Mouse (Mus musculus): Measurements from ENCODE around the gene Shoc2. TPM values are rescaled to one million over a fixed set of nuclear protein-coding genes. Genes with fewer than 3 reads are reported as not detected.
"Not testable (repeated sequence)": the region's sequence is repeated elsewhere in the genome, so short reads cannot be mapped to it uniquely, and the experiment has no call there.

Shoc2 gene
- polyA plus RNA-seq, 1 experiment from 2014 or later = 56.3 TPM

DNA sequence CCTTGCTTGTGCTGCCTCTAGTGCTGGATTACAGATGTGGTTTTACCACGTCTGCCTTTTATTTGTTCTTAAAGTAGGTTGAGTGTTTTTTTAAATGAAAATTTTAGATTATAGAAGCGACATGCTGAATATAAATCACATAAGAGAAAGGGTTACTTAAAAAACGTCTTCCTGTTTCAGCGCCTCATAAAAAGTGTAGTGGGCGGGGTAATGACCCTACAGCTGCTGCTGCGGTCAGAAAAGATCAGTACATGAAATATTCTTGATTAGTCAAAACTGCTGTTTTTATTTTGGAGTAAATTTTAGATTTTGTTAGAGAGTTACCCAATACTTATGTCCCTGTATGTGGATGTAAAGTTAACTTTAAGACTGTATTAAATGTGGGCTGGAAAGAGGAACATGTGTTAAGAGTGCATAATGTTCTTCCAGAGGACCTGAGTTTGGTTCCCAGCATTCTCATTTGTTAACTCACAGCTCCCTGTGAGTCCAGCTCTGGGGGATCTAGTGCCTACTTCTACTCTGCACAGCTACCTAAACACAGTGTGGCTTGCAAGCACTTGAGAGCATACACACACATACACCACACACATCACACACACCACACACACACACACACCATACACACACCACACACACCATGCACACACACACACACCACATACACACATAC is 37.9 kb upstream of the Shoc2 start:
- DNase-seq (ENCODE audit: low spot score) = no peak
- H3K4me3 ChIP-seq = no peak overlapping the region
- H3K36me3 ChIP-seq = peaks cover 21% of the 10 kb centered on the region
- no peak overlapping the region for H3K27ac ChIP-seq
- H3K4me1 ChIP-seq (replicated peaks) = peaks cover 29% of the 10 kb centered on the region
- WGBS = 77% methylated on average over 6 of the region's 6 CpGs
- H3K27me3 ChIP-seq (ENCODE audit: insufficient read depth, poor library complexity, severe bottlenecking) = no peaks in the 10 kb centered on the region
- H3K9me3 ChIP-seq = no peaks in the 10 kb centered on the region

DNA sequence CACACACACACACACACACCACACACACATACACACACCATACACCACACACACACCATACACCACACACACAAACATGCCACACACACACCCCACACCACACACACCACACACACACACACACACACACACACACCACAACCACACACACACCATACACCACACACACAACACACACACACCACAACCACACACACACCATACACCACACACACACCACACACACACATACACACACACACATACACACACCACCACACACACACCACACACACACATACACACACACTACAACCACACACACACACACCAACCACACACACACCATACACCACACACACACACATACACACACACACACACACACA is 37.4 kb upstream of the Shoc2 start:
- Histone ChIP-seq H3K4me1 (replicated peaks) (peaks cover 29% of the 10 kb centered on the region), H3K36me3 (peaks cover 26% of the 10 kb centered on the region)
- not testable (repeated sequence) for H3K27me3 ChIP-seq (ENCODE audit: insufficient read depth, poor library complexity, severe bottlenecking); DNase-seq (ENCODE audit: low spot score); H3K27ac ChIP-seq; H3K4me3 ChIP-seq; H3K9me3 ChIP-seq

DNA sequence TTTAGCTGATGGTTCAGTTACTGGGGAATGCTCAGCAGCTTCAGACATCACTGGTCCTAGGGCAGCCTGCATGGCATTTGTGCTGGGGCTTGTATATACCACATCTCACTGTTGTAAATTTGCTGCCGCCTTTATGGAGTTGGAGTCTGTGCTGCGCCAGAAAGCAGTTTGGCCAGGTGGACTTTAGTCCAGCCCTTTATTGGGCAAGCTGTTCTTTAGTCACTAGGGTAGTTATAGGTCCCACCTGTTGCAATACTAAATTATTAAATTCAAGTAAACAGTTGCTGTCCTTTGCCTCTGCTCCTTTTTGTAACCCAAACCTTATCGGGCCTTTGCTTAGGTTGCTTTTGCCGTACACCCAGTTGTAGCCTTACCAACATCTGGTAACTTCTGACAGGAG is 29.2 kb upstream of the Shoc2 start:
- H3K36me3 ChIP-seq = peaks cover 86% of the 10 kb centered on the region

DNA sequence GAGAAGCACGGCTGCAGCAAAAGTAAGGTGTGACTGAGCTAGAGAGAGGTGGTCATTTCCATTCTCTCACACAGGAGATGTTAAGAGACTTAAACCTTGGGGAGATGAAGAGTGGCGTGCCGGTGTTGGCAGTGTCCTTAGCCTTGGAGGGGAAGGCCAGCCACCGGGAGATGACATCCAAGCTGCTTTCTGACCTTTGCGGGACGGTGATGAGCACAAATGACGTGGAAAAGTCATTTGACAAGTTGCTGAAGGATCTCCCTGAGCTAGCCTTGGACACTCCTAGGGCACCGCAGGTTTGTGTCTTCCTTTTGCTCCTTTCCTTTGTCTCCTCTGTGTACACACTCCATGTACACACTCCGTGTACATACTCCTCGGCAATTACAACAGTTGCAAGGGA is 24.6 kb upstream of the Shoc2 start:
- Histone ChIP-seq H3K27ac (no peak overlapping the region), H3K27me3 (ENCODE audit: insufficient read depth, poor library complexity, severe bottlenecking) (no peaks in the 10 kb centered on the region), H3K9me3 (peaks cover 2% of the 10 kb centered on the region; the same call in 1 of the 2 replicates), H3K4me1 (replicated peaks) (no peaks in the 10 kb centered on the region), H3K4me3 (no peak overlapping the region), H3K36me3 (peaks cover 74% of the 10 kb centered on the region)
- 94% methylated on average over 10 of the region's 10 CpGs for WGBS
- no peak for DNase-seq (ENCODE audit: low spot score)

More for the DNA sequence above, 29.2 kb upstream of the Shoc2 start:
- Histone ChIP-seq H3K9me3 (no peaks in the 10 kb centered on the region), H3K27me3 (ENCODE audit: insufficient read depth, poor library complexity, severe bottlenecking) (no peaks in the 10 kb centered on the region), H3K27ac (no peak overlapping the region), H3K4me1 (replicated peaks) (no peaks in the 10 kb centered on the region), H3K4me3 (no peak overlapping the region)
- WGBS = 94% methylated on average over 4 of the region's 4 CpGs
- DNase-seq (ENCODE audit: low spot score) = no peak

DNA sequence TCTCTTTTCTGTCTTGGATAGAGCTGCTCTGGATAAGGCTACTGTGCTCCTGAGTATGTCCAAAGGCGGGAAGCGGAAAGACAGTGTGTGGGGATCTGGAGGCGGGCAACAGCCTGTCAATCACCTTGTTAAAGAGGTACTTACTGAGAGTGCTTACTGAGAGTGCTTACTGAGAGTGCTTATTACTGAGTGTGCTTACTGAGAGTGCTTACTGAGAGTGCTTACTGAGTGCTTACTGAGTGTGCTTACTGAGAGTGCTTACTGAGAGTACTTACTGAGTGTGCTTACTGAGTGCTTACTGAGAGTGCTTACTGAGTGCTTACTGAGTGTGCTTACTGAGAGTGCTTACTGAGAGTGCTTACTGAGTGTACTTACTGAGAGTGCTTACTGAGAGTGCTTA is 22.1 kb upstream of the Shoc2 start:
- peaks cover 71% of the 10 kb centered on the region for H3K36me3 ChIP-seq
- not testable (repeated sequence) for H3K4me1 ChIP-seq (replicated peaks); H3K27ac ChIP-seq; DNase-seq (ENCODE audit: low spot score); H3K9me3 ChIP-seq; H3K4me3 ChIP-seq; H3K27me3 ChIP-seq (ENCODE audit: insufficient read depth, poor library complexity, severe bottlenecking)
- 87% methylated on average over 3 of the region's 3 CpGs for WGBS

DNA sequence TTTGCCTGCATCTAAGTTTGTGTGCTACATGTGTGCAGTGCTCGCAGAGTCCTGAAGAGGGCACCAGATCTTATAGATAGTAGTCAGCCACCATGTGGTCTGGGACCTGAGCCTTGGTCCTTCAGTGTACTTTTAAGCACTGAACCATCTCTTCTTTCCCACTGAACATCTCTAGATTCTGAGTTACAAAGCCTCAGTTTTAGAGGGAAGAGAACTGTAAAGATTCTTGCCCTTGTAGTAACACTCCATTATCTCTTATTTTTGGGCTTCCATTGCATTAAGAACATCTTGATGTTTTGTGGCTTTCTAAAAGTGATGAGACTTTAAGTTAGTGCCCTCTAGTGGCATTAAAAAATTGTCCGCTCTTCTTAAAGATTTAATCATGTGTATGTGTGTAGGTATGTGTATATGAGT is 18.8 kb upstream of the Shoc2 start:
- Histone ChIP-seq H3K36me3 (peaks cover 54% of the 10 kb centered on the region), H3K27me3 (ENCODE audit: insufficient read depth, poor library complexity, severe bottlenecking) (no peaks in the 10 kb centered on the region), H3K9me3 (peaks cover 2% of the 10 kb centered on the region; the same call in 1 of the 2 replicates), H3K4me3 (no peak overlapping the region), H3K27ac (no peak overlapping the region), H3K4me1 (replicated peaks) (no peaks in the 10 kb centered on the region)
- WGBS = 90% methylated on average over 2 of the region's 2 CpGs
- DNase-seq (ENCODE audit: low spot score) = no peak

DNA sequence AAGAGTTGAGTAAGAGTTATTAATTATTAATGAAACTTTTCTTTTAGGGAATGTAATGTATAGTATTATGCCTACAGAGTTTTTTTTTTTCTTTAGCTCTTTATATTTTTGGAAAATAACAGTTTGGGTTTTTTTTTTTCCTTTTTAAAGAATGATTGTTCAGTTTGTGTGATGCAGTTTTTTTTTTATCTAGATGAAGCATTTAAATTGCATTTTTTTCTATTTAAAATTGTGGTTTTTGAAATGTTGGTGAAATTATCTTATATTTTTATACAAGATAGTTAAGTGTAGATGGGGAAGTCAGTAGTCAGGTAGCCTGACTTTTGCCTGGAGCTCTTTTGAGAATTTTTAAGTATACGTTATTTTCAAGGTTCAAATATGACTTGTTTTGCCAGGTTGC is 17.4 kb upstream of the Shoc2 start:
- Histone ChIP-seq H3K27ac (no peak overlapping the region), H3K36me3 (peaks cover 64% of the 10 kb centered on the region), H3K4me1 (replicated peaks) (no peaks in the 10 kb centered on the region), H3K4me3 (no peak overlapping the region), H3K27me3 (ENCODE audit: insufficient read depth, poor library complexity, severe bottlenecking) (no peaks in the 10 kb centered on the region), H3K9me3 (peaks cover 2% of the 10 kb centered on the region; the same call in 1 of the 2 replicates)
- 96% methylated on average over 1 of the region's 1 CpGs for WGBS
- no peak for DNase-seq (ENCODE audit: low spot score)

DNA sequence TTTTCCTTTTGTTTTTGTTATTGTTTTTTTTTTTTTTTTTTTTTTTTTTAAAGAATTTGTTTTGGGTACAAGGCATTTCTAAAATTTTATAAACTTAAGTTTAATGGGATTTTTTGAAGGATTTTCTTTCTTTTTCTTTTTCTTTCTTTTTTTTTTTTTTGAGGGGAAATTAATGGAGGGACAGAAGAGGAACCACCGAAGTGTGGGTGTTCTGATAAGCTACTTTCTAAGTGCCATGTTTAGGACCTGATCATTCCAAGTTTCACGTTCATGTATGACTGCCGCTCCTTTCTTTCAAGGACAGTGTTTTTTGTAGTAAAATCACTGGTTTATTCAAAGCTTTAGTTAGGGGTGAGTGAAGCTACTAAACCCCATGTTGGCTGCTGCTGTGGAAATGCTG is 14.9 kb upstream of the Shoc2 start:
- Histone ChIP-seq H3K27me3 (ENCODE audit: insufficient read depth, poor library complexity, severe bottlenecking) (no peaks in the 10 kb centered on the region), H3K4me1 (replicated peaks) (no peaks in the 10 kb centered on the region), H3K4me3 (no peak overlapping the region), H3K9me3 (peaks cover under 1% of the 10 kb centered on the region; the same call in 1 of the 2 replicates), H3K27ac (no peak overlapping the region), H3K36me3 (peaks cover 64% of the 10 kb centered on the region)
- 92% methylated on average over 3 of the region's 3 CpGs for WGBS
- no peak for DNase-seq (ENCODE audit: low spot score)

DNA sequence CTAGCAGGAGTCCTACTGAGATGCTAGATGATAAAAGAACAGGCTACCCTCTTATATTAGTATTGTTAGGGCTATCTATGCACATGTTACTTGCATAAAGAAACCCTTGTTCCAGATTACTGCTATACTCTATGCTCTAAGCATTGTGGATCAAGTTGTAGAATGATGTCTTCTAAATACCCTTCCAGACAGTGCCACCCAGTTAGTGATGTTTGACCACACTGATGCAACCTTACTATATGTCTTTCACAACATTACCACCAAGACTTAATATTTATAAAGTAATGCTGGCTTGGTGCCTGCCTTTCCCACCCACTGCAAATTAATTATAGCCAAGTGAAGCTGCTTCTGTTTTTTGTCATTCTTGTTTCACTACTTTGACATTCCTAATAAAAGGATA is 11.1 kb upstream of the Shoc2 start:
- H3K4me3 ChIP-seq = no peak overlapping the region
- no peak overlapping the region for H3K27ac ChIP-seq
- H3K4me1 ChIP-seq (replicated peaks) = no peaks in the 10 kb centered on the region
- DNase-seq (ENCODE audit: low spot score) = no peak
- no peaks in the 10 kb centered on the region for H3K9me3 ChIP-seq
- peaks cover 73% of the 10 kb centered on the region for H3K36me3 ChIP-seq
- H3K27me3 ChIP-seq (ENCODE audit: insufficient read depth, poor library complexity, severe bottlenecking) = no peaks in the 10 kb centered on the region

DNA sequence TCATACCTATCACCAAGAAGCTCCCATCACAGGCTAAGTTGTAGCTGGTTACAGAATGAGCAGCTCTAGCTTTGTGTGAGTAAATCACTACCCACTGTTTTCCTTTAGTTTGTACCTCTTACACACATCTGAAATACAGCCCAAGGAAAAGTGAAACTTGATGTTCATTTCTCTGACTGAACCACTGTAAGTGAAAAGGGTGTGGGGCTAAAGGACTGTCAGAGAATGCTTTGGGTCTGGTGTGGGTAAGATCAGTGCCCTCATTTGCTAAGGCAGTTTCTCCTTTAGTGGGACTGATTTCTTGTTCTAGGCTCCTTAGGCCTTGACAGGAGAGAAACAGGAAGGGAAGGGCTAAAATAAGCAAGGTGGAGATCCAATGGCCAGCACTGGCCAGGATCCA is 10.1 kb upstream of the Shoc2 start:
- H3K9me3 ChIP-seq = no peaks in the 10 kb centered on the region
- no peak overlapping the region for H3K4me3 ChIP-seq
- no peak overlapping the region for H3K27ac ChIP-seq
- no peaks in the 10 kb centered on the region for H3K4me1 ChIP-seq (replicated peaks)
- no peaks in the 10 kb centered on the region for H3K27me3 ChIP-seq (ENCODE audit: insufficient read depth, poor library complexity, severe bottlenecking)
- peaks cover 82% of the 10 kb centered on the region for H3K36me3 ChIP-seq
- no peak for DNase-seq (ENCODE audit: low spot score)

DNA sequence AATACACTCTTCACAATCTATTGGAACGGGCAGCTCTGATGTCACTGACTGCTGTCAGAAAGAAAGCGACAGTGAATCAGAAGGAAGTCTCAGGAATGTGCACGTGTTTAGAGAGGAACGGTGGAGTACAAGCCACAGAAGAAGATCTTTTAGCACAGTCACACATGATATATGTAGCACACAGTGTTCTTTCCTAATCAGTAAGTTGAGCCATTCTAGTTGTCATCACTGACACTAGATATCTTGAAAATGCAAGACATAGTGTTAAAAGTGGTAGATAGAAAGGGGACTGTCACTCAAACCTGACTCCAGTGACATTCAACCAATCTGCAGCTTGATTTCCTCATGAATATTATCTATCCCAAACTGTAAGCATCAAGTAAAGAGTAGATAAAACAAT is 4.6 kb upstream of the Shoc2 start:
- Histone ChIP-seq H3K36me3 (peaks cover 50% of the 10 kb centered on the region), H3K27me3 (ENCODE audit: insufficient read depth, poor library complexity, severe bottlenecking) (no peaks in the 10 kb centered on the region), H3K4me3 (no peak overlapping the region), H3K9me3 (no peaks in the 10 kb centered on the region), H3K4me1 (replicated peaks) (peaks cover 10% of the 10 kb centered on the region), H3K27ac (no peak overlapping the region)
- no peak for DNase-seq (ENCODE audit: low spot score)
- WGBS = 89% methylated on average over 4 of the region's 4 CpGs

DNA sequence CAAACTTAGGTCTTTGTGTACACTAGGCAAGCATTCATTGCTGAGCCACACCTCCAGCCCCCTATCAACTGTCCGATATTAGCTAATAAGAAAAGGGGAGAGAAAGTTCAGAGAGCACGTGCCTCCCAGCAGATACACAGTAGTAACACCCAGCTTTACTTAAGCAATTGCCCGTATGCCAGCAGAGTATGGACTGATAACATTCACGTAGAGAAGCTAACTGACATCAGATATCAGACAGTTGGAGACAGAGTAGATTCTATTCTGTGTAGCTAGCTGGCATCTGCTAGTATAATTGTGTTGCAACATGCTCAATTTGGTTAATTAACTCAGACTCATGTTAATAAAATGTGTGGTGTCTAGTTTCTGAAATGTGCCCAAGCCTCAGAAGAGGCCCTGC is 3.0 kb upstream of the Shoc2 start:
- H3K4me3 ChIP-seq = no peak overlapping the region
- no peaks in the 10 kb centered on the region for H3K9me3 ChIP-seq
- no peaks in the 10 kb centered on the region for H3K27me3 ChIP-seq (ENCODE audit: insufficient read depth, poor library complexity, severe bottlenecking)
- DNase-seq (ENCODE audit: low spot score) = no peak
- peaks cover 13% of the 10 kb centered on the region for H3K4me1 ChIP-seq (replicated peaks)
- 90% methylated on average over 4 of the region's 4 CpGs for WGBS
- H3K27ac ChIP-seq = no peak overlapping the region
- H3K36me3 ChIP-seq = peaks cover 39% of the 10 kb centered on the region

DNA sequence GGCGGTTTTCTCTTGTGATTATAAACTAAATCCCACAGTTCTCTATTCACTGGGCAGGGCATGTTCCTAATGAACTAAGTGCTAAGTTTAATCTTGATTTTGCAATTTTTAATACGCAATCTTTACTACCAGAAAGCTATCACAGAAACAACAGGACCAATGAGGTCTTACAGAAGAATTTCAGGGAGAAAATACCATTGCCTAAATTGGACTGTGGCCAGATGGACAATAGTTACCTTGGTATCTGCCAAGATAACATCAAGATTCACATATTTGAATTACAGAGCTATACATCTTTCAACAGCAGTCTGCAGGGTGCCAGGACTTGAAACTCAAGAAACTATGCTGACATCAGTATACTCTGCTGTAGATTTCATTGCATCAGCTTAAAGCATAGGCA is 1.8 kb upstream of the Shoc2 start:
- WGBS = 94% methylated on average over 2 of the region's 2 CpGs
- Histone ChIP-seq H3K9me3 (no peaks in the 10 kb centered on the region), H3K27me3 (ENCODE audit: insufficient read depth, poor library complexity, severe bottlenecking) (no peaks in the 10 kb centered on the region), H3K36me3 (peaks cover 31% of the 10 kb centered on the region), H3K4me1 (replicated peaks) (peaks cover 20% of the 10 kb centered on the region), H3K27ac (no peak overlapping the region), H3K4me3 (0 out of 2 replicates have a peak overlapping the region, but pooled peaks have one; percentile 92)
- no peak for DNase-seq (ENCODE audit: low spot score)

DNA sequence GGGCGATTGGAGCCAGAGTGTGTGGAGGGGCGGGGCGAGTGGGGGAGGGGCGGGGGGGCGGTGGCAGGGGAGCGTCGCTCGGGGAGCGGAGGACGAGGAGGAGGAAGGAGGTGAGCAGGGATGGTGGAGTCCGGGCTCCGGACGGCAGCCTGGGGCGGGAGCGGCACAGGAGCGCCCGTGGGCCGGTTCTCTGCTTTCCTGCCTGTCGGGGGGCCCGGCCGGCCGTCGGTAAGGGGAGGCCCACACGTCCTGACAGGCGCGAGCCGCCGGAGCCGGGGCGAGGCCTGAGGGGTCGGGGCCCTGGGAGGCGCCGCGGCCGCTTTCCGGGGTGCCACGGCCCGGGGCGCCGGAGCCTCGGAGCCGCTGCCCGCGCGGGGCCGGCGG is 672 bp downstream of the Shoc2 start:
- Histone ChIP-seq H3K27ac (peak overlapping the region; percentile 98), H3K9me3 (no peaks in the 10 kb centered on the region), H3K27me3 (ENCODE audit: insufficient read depth, poor library complexity, severe bottlenecking) (no peaks in the 10 kb centered on the region), H3K36me3 (peaks cover 7% of the 10 kb centered on the region; the same call in 1 of the 2 replicates), H3K4me3 (peak overlapping the region; percentile 92), H3K4me1 (replicated peaks) (peaks cover 27% of the 10 kb centered on the region)
- DNase-seq (ENCODE audit: low spot score) = no peak
- WGBS = under 1% methylated on average over 44 of the region's 47 CpGs
